Mouse (Mus musculus) bone marrow macrophage, adult 2 months (primary cell): ENCODE measurements at regions not wholly inside any gene's neighbourhood (a gene's known extent, or its start where the extent isn't known, plus 50 kb on each side); places are given as distances from the start of the nearest gene placed in this dataset.
A peak's percentile ranks its signal among the peaks of the same experiment; 100 is the strongest.
"Not testable (repeated sequence)": the region's sequence is repeated elsewhere in the genome, so short reads cannot be mapped to it uniquely, and the experiment has no call there.

Experiments
- H3K27ac ChIP-seq: 2 replicates; pipeline ENCODE4 v1.5.1; 2012; ENCODE audit warnings: low read depth, low read length; ENCODE audit not compliant: insufficient read depth
- H3K4me1 ChIP-seq: 2 replicates; pipeline ENCODE4 v1.6.1; 2012; ENCODE audit warnings: low read length; ENCODE audit not compliant: control insufficient read depth, insufficient read depth
- H3K4me3 ChIP-seq: 2 replicates; pipeline ENCODE4 v1.5.1; 2012; ENCODE audit warnings: mild to moderate bottlenecking, low read length, moderate library complexity; ENCODE audit not compliant: insufficient read depth
- CTCF ChIP-seq: IDR thresholded peaks from 2 replicates; pipeline ENCODE4 v1.5.1; 2012; ENCODE audit warnings: low read depth, mild to moderate bottlenecking, low read length, moderate library complexity
- POLR2A ChIP-seq: IDR thresholded peaks from 2 replicates; pipeline ENCODE4 v1.6.1; 2012; ENCODE audit warnings: mild to moderate bottlenecking, low read depth, low read length, borderline replicate concordance

- TF ChIP-seq CTCF (no peak), POLR2A (no peak)
- H3K4me3 ChIP-seq = no peak overlapping the region
- H3K27ac ChIP-seq = no peak overlapping the region
- no peaks in the 10 kb centered on the region for H3K4me1 ChIP-seq
These were observed 54.0 kb upstream of the Cnep1r1 start for GRCm38 (mm10) chr8:88064414-88065110.

DNA sequence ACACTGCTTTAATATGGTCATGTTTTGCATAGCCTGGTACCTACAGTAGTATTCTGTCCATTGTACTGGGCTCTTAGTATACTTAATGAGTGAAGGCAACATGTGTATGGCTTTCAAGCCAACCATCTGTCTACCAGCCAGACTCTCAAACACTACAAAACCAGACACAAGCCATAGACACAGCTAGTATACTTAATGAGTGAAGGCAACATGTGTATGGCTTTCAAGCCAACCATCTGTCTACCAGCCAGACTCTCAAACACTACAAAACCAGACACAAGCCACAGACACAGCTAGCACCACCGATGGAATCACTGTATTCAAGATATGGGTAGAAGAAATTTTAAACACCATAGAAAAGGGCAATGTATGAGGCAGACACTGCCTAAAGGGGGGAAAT, 59.5 kb upstream of the Cnep1r1 start:
- H3K4me1 ChIP-seq, H3K4me3 ChIP-seq, H3K27ac ChIP-seq: not testable (repeated sequence)

- no peaks in the 10 kb centered on the region for H3K4me1 ChIP-seq
- no peak for TF ChIP-seq CTCF
- no peak for TF ChIP-seq POLR2A
- H3K27ac ChIP-seq = no peak overlapping the region
- H3K4me3 ChIP-seq = no peak overlapping the region
These were observed 60.8 kb upstream of the Cnep1r1 start for GRCm38 (mm10) chr8:88057686-88058234.

- no peaks in the 10 kb centered on the region for H3K4me1 ChIP-seq
- no peak for TF ChIP-seq CTCF
- no peak for TF ChIP-seq POLR2A
- no peak overlapping the region for H3K4me3 ChIP-seq
- H3K27ac ChIP-seq = no peak overlapping the region
These were observed 67.9 kb upstream of the Cnep1r1 start for GRCm38 (mm10) chr8:88050651-88051050.

- no peak for TF ChIP-seq CTCF
- TF ChIP-seq POLR2A = no peak
- H3K27ac ChIP-seq = no peak overlapping the region
- H3K4me1 ChIP-seq = no peaks in the 10 kb centered on the region
- no peak overlapping the region for H3K4me3 ChIP-seq
These were observed 69.5 kb upstream of the Cnep1r1 start for GRCm38 (mm10) chr8:88049091-88049490.

- no peak for TF ChIP-seq POLR2A
- TF ChIP-seq CTCF = no peak
- Histone ChIP-seq H3K27ac (no peak overlapping the region), H3K4me3 (no peak overlapping the region)
These were observed 72.6 kb upstream of the Cnep1r1 start for GRCm38 (mm10) chr8:88045995-88046394.

GRCm38 (mm10) chr8:88039286-88039685, 79.3 kb upstream of the Cnep1r1 start:
- Histone ChIP-seq H3K4me1 (no peaks in the 10 kb centered on the region), H3K27ac (no peak overlapping the region), H3K4me3 (no peak overlapping the region)
- no peak for TF ChIP-seq POLR2A

More at GRCm38 (mm10) chr8:88045995-88046394, 72.6 kb upstream of the Cnep1r1 start:
- H3K4me1 ChIP-seq = no peaks in the 10 kb centered on the region

- TF ChIP-seq POLR2A (no peak), CTCF (no peak)
- Histone ChIP-seq H3K27ac (no peak overlapping the region), H3K4me3 (no peak overlapping the region), H3K4me1 (no peaks in the 10 kb centered on the region)
These were observed 78.6 kb upstream of the Zfp423 start for GRCm38 (mm10) chr8:88037994-88038393.

DNA sequence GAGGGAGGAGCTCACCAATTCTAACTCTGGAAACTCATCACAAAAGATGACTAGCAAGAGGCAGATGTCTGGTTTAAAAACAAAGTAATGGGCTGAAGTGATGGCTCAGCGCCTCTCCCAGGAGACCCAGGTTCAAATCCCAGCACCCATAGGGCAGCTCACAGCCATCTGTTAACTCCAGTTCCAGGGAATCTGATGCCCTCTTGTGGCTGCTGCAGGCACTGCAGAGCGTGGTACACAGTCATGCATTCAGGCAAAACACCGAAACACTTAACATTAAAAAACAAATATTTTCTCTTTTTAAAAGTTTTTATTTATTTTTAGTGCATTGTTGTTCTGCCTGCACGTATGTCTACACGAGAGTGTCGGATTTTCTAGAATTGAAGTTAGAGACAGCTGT, 73.7 kb upstream of the Zfp423 start:
- Histone ChIP-seq H3K4me3 (no peak overlapping the region), H3K27ac (no peak overlapping the region), H3K4me1 (no peaks in the 10 kb centered on the region)
- TF ChIP-seq POLR2A = no peak
- TF ChIP-seq CTCF = peak; percentile 52

DNA sequence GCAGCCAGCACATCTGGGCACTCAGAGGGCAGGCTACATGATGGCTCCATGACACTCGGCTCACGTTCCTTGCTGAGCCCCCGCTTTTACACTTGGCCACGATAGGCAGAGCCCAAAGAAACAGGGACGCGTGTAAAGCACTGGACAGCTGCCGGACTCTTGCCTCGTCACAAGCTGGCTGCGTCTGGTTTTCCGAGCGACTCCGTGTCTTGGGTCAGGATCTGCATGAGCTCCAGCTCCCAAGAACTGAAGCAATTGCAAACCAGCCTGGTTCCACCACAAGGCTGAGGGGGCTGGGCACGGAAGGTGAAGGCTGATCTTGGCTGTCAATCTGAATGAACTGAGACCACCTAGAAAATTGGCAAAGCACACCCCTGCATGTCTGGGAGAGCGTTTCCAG, 65.1 kb upstream of the Zfp423 start:
- no peak for TF ChIP-seq POLR2A
- TF ChIP-seq CTCF = no peak
- Histone ChIP-seq H3K4me3 (no peak overlapping the region), H3K4me1 (no peaks in the 10 kb centered on the region), H3K27ac (no peak overlapping the region)
